Mouse (Mus musculus) hindbrain, postnatal 0 days (tissue): ENCODE measurements around the gene Rps15. TPM values are rescaled to one million over a fixed set of nuclear protein-coding genes. Genes with fewer than 3 reads are reported as not detected.
A peak's percentile ranks its signal among the peaks of the same experiment; 100 is the strongest.

Source experiments
- ATAC-seq: fragments of 200-750 bp; cut with Nextera tagmentation; 2 replicates; pipeline ENCODE4 v1.8.0; 2017; ENCODE audit warnings: mild to moderate bottlenecking, moderate TSS enrichment, moderate library complexity
- DNase-seq: peaks from one replicate; pipeline ENCODE4 v3.0.0-alpha.2; 2015; ENCODE audit warnings: low spot score
- H3K27ac ChIP-seq: fragments of 300-500 bp; sonication (generic); 2 replicates; pipeline ENCODE4 v1.5.1; 2014; ENCODE audit warnings: mild to moderate bottlenecking
- H3K27me3 ChIP-seq: fragments of 300-500 bp; sonication (generic); 2 replicates; pipeline ENCODE4 v1.6.1; 2014; ENCODE audit warnings: low read length, mixed read lengths; ENCODE audit not compliant: insufficient read depth
- H3K36me3 ChIP-seq: fragments of 300-500 bp; sonication (generic); 2 replicates; pipeline ENCODE4 v1.6.1; 2014; ENCODE audit warnings: low read length, mixed read lengths; ENCODE audit not compliant: insufficient read depth
- H3K4me1 ChIP-seq: fragments of 300-500 bp; sonication (generic); 2 replicates; pipeline ENCODE4 v1.6.1; 2014; ENCODE audit warnings: antibody characterized with exemption, low read length, mixed read lengths; ENCODE audit not compliant: insufficient read depth
- H3K4me2 ChIP-seq: fragments of 300-500 bp; sonication (generic); 2 replicates; pipeline ENCODE4 v1.6.1; 2014; ENCODE audit warnings: low read depth, mild to moderate bottlenecking, low read length, moderate library complexity, mixed read lengths
- H3K4me3 ChIP-seq: fragments of 300-500 bp; sonication (generic); 2 replicates; pipeline ENCODE4 v1.5.1; 2014; ENCODE audit warnings: low read length
- H3K9ac ChIP-seq: fragments of 300-500 bp; sonication (generic); replicated peaks from 2 replicates; pipeline ENCODE4 v1.6.1; 2014; ENCODE audit warnings: mild to moderate bottlenecking, low read length, moderate library complexity, mixed read lengths
- H3K9me3 ChIP-seq: fragments of 300-500 bp; sonication (generic); 2 replicates; pipeline ENCODE4 v1.6.1; 2016; ENCODE audit warnings: low read length, mixed read lengths
- CTCF ChIP-seq: IDR thresholded peaks from 2 replicates; pipeline ENCODE4 v1.5.1; 2016; ENCODE audit warnings: antibody characterized with exemption, control low read depth, low read depth
- WGBS: fragments of 180-500 bp; shearing (Covaris S2); extraction: QIAGEN DNeasy Blood & Tissue Kit; methylation state at CpG from one replicate; pipeline ENCODE4 v1.1.7; 2014; 5-methylcytosine and 5-hydroxymethylcytosine counted together
- polyA plus RNA-seq: library from polyadenylated mRNA; unstranded; fragments of >200 nt; fragmentation: Nextera tagmentation; extraction: Ambion mirVana; gene quantifications from 2 replicates; pipeline ENCODE4 v1.2.1, GENCODE M21; 2015
- total RNA-seq: library from RNA; depleted of rRNA; stranded (reverse); fragments of >200 nt; gene quantifications from 2 replicates; pipeline ENCODE4 v1.2.3, GENCODE M21; 2014

Rps15 gene
- total and polyA plus RNA-seq, 2 experiments from 2014 or later, result 676 to 1,031 TPM

GRCm38 (mm10) chr10:80302082-80302355, 9.8 kb downstream of the Rps15 start:
- DNase-seq (no peak), ATAC-seq (no peak)
- Histone ChIP-seq H3K9ac (peak overlapping the region; percentile 90), H3K9me3 (no peaks in the 10 kb centered on the region), H3K36me3 (peaks cover 25% of the 10 kb centered on the region), H3K4me1 (peaks cover 34% of the 10 kb centered on the region), H3K27me3 (no peaks in the 10 kb centered on the region), H3K27ac (peak overlapping the region; percentile 99), H3K4me2 (peak overlapping the region; percentile 74), H3K4me3 (peak overlapping the region; percentile 58)
- 32% methylated on average over 5 of the region's 5 CpGs for WGBS
- no peak for TF ChIP-seq CTCF

- H3K4me1 ChIP-seq, result peaks cover 30% of the 10 kb centered on the region
These were observed 10.2 kb downstream of the Rps15 start for GRCm38 (mm10) chr10:80302471-80302881.

DNA sequence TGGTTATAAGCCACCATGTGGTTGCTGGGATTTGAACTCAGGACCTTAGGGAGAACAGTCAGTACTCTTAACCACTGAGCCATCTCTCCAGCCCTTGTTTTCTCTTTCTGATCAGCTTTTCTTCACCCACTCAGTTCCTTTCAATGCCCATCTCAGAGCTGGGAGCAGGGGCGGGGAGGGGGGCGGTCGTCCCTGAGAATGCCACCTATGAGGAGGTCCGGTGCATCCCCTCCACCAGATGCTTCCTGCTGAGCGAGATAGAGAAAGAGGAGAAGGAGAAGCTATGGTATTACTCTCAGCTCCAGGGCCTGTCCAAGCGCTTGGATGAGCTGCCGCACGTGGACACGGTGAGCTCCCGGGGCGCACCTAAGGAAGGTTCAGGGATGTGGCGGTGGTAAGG, 12.2 kb downstream of the Rps15 start:
- H3K27ac ChIP-seq, result peak overlapping the region; percentile 20; the same call in 1 of the 2 replicates
- no peak overlapping the region for H3K4me2 ChIP-seq
- no peaks in the 10 kb centered on the region for H3K27me3 ChIP-seq
- no peaks in the 10 kb centered on the region for H3K9me3 ChIP-seq
- ATAC-seq (no peak), DNase-seq (no peak)
- H3K9ac ChIP-seq, result no peak overlapping the region
- H3K4me1 ChIP-seq, result peaks cover 19% of the 10 kb centered on the region
- 43% methylated on average over 12 of the region's 12 CpGs for WGBS
- peaks cover 49% of the 10 kb centered on the region for H3K36me3 ChIP-seq
- no peak for TF ChIP-seq CTCF
- H3K4me3 ChIP-seq, result no peak overlapping the region

More at GRCm38 (mm10) chr10:80302471-80302881, 10.2 kb downstream of the Rps15 start:
- no peaks in the 10 kb centered on the region for H3K27me3 ChIP-seq
- ATAC-seq (peak; percentile 64), DNase-seq (peak; percentile 91)
- no peaks in the 10 kb centered on the region for H3K9me3 ChIP-seq
- peak overlapping the region; percentile 74 for H3K4me2 ChIP-seq
- H3K27ac ChIP-seq, result peak overlapping the region; percentile 99
- WGBS, result 5% methylated on average over 9 of the region's 9 CpGs
- peak overlapping the region; percentile 58 for H3K4me3 ChIP-seq
- peak overlapping the region; percentile 90; the same call in 1 of the 2 replicates for H3K9ac ChIP-seq
- peak; percentile 7; the same call in 1 of the 2 replicates for TF ChIP-seq CTCF
- peaks cover 29% of the 10 kb centered on the region for H3K36me3 ChIP-seq

DNA sequence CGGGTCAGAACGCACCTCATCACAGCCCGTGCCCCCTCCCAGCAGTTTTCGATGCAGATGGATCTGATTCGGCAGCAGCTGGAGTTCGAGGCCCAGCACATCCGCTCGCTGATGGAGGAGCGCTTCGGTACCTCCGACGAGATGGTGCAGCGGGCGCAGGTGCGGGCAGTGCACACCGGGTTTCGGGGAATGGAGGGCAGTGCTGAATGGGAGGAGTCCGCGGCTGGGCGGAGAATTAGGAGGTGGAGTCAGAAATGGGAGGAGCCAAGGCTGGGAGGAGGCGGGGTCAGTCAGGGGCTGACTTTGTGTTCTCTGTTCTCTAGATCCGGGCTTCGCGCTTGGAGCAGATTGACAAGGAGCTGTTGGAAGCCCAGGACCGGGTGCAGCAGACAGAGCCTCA, 12.6 kb downstream of the Rps15 start:
- TF ChIP-seq CTCF, result no peak

GRCm38 (mm10) chr10:80311560-80311959, 19.3 kb downstream of the Rps15 start:
- no peaks in the 10 kb centered on the region for H3K27me3 ChIP-seq
- H3K9me3 ChIP-seq, result no peaks in the 10 kb centered on the region
- H3K4me1 ChIP-seq, result no peaks in the 10 kb centered on the region
- H3K36me3 ChIP-seq, result peaks cover 74% of the 10 kb centered on the region
- WGBS, result 75% methylated on average over 16 of the region's 16 CpGs
- no peak overlapping the region for H3K4me2 ChIP-seq
- no peak for TF ChIP-seq CTCF
- H3K4me3 ChIP-seq, result no peak overlapping the region
- ATAC-seq, result no peak
- no peak for DNase-seq
- no peak overlapping the region for H3K27ac ChIP-seq
- no peak overlapping the region for H3K9ac ChIP-seq

More for the DNA sequence above, 12.6 kb downstream of the Rps15 start:
- ATAC-seq (no peak), DNase-seq (no peak)
- H3K9me3 ChIP-seq, result no peaks in the 10 kb centered on the region
- no peak overlapping the region for H3K4me2 ChIP-seq
- H3K4me1 ChIP-seq, result peaks cover 19% of the 10 kb centered on the region
- no peak overlapping the region for H3K9ac ChIP-seq
- peak overlapping the region; percentile 20; the same call in 1 of the 2 replicates for H3K27ac ChIP-seq
- WGBS, result 31% methylated on average over 25 of the region's 25 CpGs
- H3K4me3 ChIP-seq, result no peak overlapping the region
- no peaks in the 10 kb centered on the region for H3K27me3 ChIP-seq
- H3K36me3 ChIP-seq, result peaks cover 49% of the 10 kb centered on the region

GRCm38 (mm10) chr10:80312586-80313504, 20.6 kb downstream of the Rps15 start:
- Histone ChIP-seq H3K4me3 (no peak overlapping the region), H3K9me3 (no peaks in the 10 kb centered on the region), H3K27me3 (no peaks in the 10 kb centered on the region), H3K9ac (no peak overlapping the region; the same call in 1 of the 2 replicates), H3K36me3 (peaks cover 64% of the 10 kb centered on the region), H3K27ac (no peak overlapping the region; the same call in 1 of the 2 replicates), H3K4me1 (no peaks in the 10 kb centered on the region), H3K4me2 (no peak overlapping the region)
- ATAC-seq (no peak), DNase-seq (no peak)
- 66% methylated on average over 54 of the region's 54 CpGs for WGBS
- TF ChIP-seq CTCF, result no peak
